In genomic region chr12:66556178-66556820, GRCm38 (mm10) we compare ENCODE assay signal across 20 mouse cellular contexts.
DNase-seq lines count a peak whose midpoint lies in the region; ATAC-seq lines count a peak whose summit lies in the region.
"Had no signal": no experiment of that assay in that cellular context is flagged by ENCODE, and none has a peak within 500 bp of the region (broad histone marks: within the 10 kb centered on the region; RNA-seq: fewer than 3 reads in every experiment).

No protein-coding gene starts in this region.

- no peak overlapping the region for H3K4me3 ChIP-seq in forebrain, embryonic 13.5 days
- no peak overlapping the region for H3K4me3 ChIP-seq in forebrain, embryonic 11.5 days (ENCODE audit: low read depth, low read length)
- no peak overlapping the region for H3K4me3 ChIP-seq in hindbrain, embryonic 16.5 days (ENCODE audit: low read length)
- H3K4me3 ChIP-seq: erythroblast, embryonic 14.5 days; gastrocnemius, adult 2 months; stomach, embryonic 15.5 days had no signal

- ATAC-seq in forebrain, embryonic 13.5 days: peak; percentile 75; the same call in 1 of the 2 replicates
- ATAC-seq in forebrain, embryonic 11.5 days (replicated peaks; ENCODE audit: low FRiP score): no peak
- ATAC-seq in hindbrain, embryonic 16.5 days: peak; percentile 86

- no peaks in the 10 kb centered on the region for H3K36me3 ChIP-seq in forebrain, embryonic 13.5 days (ENCODE audit: poor library complexity, severe bottlenecking)
- no peaks in the 10 kb centered on the region for H3K36me3 ChIP-seq in forebrain, embryonic 11.5 days (ENCODE audit: control insufficient read depth, insufficient read depth, low read length)
- no peaks in the 10 kb centered on the region for H3K36me3 ChIP-seq in hindbrain, embryonic 16.5 days (ENCODE audit: control insufficient read depth, insufficient read depth, low read length)
- H3K36me3 ChIP-seq: stomach, embryonic 15.5 days had no signal

- H3K4me1 ChIP-seq in forebrain, embryonic 13.5 days: no peaks in the 10 kb centered on the region
- no peaks in the 10 kb centered on the region for H3K4me1 ChIP-seq in forebrain, embryonic 11.5 days (replicated peaks; ENCODE audit: control insufficient read depth, insufficient read depth, low read length)
- no peaks in the 10 kb centered on the region for H3K4me1 ChIP-seq in hindbrain, embryonic 16.5 days (ENCODE audit: control insufficient read depth, insufficient read depth, low read depth, low read length)
- H3K4me1 ChIP-seq: stomach, embryonic 15.5 days had no signal

- no peak overlapping the region for H3K9ac ChIP-seq in forebrain, embryonic 13.5 days
- no peak overlapping the region for H3K9ac ChIP-seq in forebrain, embryonic 11.5 days (ENCODE audit: low read length)
- H3K9ac ChIP-seq in hindbrain, embryonic 16.5 days (ENCODE audit: low read depth, low read length): no peak overlapping the region
- H3K9ac ChIP-seq: stomach, embryonic 15.5 days had no signal

- no peaks in the 10 kb centered on the region for H3K27me3 ChIP-seq in forebrain, embryonic 13.5 days
- no peaks in the 10 kb centered on the region for H3K27me3 ChIP-seq in forebrain, embryonic 11.5 days (ENCODE audit: control insufficient read depth, insufficient read depth, low read length)
- no peaks in the 10 kb centered on the region for H3K27me3 ChIP-seq in hindbrain, embryonic 16.5 days (replicated peaks; ENCODE audit: control insufficient read depth, insufficient read depth, low read length)
- H3K27me3 ChIP-seq: CH12.LX; stomach, embryonic 15.5 days had no signal

- intact Hi-C loops in left cerebral cortex, postnatal 10 days (cut with DNase I): no loop called here

- no peak overlapping the region for H3K27ac ChIP-seq in forebrain, embryonic 13.5 days
- H3K27ac ChIP-seq in forebrain, embryonic 11.5 days (ENCODE audit: low read depth, low read length): no peak overlapping the region
- H3K27ac ChIP-seq in hindbrain, embryonic 16.5 days (ENCODE audit: low read depth, low read length): no peak overlapping the region
- H3K27ac ChIP-seq: gastrocnemius, adult 2 months; stomach, embryonic 15.5 days had no signal

- H3K4me2 ChIP-seq in forebrain, embryonic 13.5 days: no peak overlapping the region
- no peak overlapping the region for H3K4me2 ChIP-seq in forebrain, embryonic 11.5 days (ENCODE audit: low read depth, low read length, severe bottlenecking)
- no peak overlapping the region for H3K4me2 ChIP-seq in hindbrain, embryonic 16.5 days (ENCODE audit: low read length)
- H3K4me2 ChIP-seq: stomach, embryonic 15.5 days had no signal

- DNase-seq in forebrain, embryonic 11.5 days (ENCODE audit: low spot score): no peak
- DNase-seq in left cerebral cortex, adult 11 months (ENCODE audit: low spot score): peak; percentile 30
- DNase-seq in left cerebral cortex, postnatal 10 days (ENCODE audit: extremely low spot score in 1 of 2, low spot score in 2 of 2): no peak
- DNase-seq in Muller cell, postnatal 12 days (ENCODE audit: inconsistent ontology term): peak; percentile 86
- no peak for DNase-seq in kidney, postnatal 36 days
- no peak for DNase-seq in urinary bladder, postnatal 4 days (ENCODE audit: low spot score in 2 of 2)
- DNase-seq: adrenal gland, adult 2 months; cerebellum, adult 11 months; cerebellum, postnatal 25 days; gastrocnemius, adult 2 months; heart, postnatal 4 days; kidney, adult 11 months; kidney, postnatal 14 days; lung, adult 18-20 months; thymus, postnatal 36 days had no signal

- no peaks in the 10 kb centered on the region for H3K9me3 ChIP-seq in forebrain, embryonic 13.5 days (replicated peaks)
- H3K9me3 ChIP-seq in forebrain, embryonic 11.5 days (ENCODE audit: control insufficient read depth, low read length): no peaks in the 10 kb centered on the region
- no peaks in the 10 kb centered on the region for H3K9me3 ChIP-seq in hindbrain, embryonic 16.5 days (ENCODE audit: control insufficient read depth, low read length)
- H3K9me3 ChIP-seq: stomach, embryonic 15.5 days had no signal

- 46% methylated on average over 2 of the region's 2 CpGs for WGBS in forebrain, embryonic 13.5 days
- 65% methylated on average over 2 of the region's 2 CpGs for WGBS in forebrain, embryonic 11.5 days
- 42% methylated on average over 2 of the region's 2 CpGs for WGBS in hindbrain, embryonic 16.5 days

Comparison
In these comparisons a context has a peak if more than half of its experiments do, and no peak if none do; other contexts are left out.
1. DNase-seq: peak in left cerebral cortex, adult 11 months (single experiment) and Muller cell, postnatal 12 days (single experiment); none in forebrain, embryonic 11.5 days (single experiment), left cerebral cortex, postnatal 10 days (0 of 2), kidney, postnatal 36 days (0 of 2) and urinary bladder, postnatal 4 days (0 of 2).